Mouse (Mus musculus) lung, postnatal 10 days (tissue): Measurements from ENCODE around the gene Myl9.

ENCODE experiments used
- DNase-seq: peaks from one replicate; pipeline ENCODE4 v3.0.0; 2021

Myl9 gene

GRCm38 (mm10) chr2:156764747-156765146 is 10.5 kb upstream of the Myl9 start:
- DNase-seq, result no peak

GRCm38 (mm10) chr2:156765593-156765992 is 9.6 kb upstream of the Myl9 start:
- DNase-seq, result no peak

GRCm38 (mm10) chr2:156766227-156767019 is 8.8 kb upstream of the Myl9 start:
- DNase-seq, result no peak

GRCm38 (mm10) chr2:156767108-156767507 is 8.1 kb upstream of the Myl9 start:
- DNase-seq, result no peak

GRCm38 (mm10) chr2:156769274-156769673 is 5.9 kb upstream of the Myl9 start:
- DNase-seq, result no peak

GRCm38 (mm10) chr2:156773470-156773869 is 1.8 kb upstream of the Myl9 start:
- no peak for DNase-seq

GRCm38 (mm10) chr2:156774035-156774737 is 1.0 kb upstream of the Myl9 start:
- DNase-seq, result peak; percentile 48

GRCm38 (mm10) chr2:156775455-156776435 is 525 bp downstream of the Myl9 start:
- no peak for DNase-seq

- DNase-seq, result no peak
Measured at GRCm38 (mm10) chr2:156776907-156777306, 1.7 kb downstream of the Myl9 start.

GRCm38 (mm10) chr2:156777326-156778004 is 2.2 kb downstream of the Myl9 start:
- DNase-seq, result peak; percentile 34

GRCm38 (mm10) chr2:156778571-156778970 is 3.4 kb downstream of the Myl9 start:
- no peak for DNase-seq

GRCm38 (mm10) chr2:156779036-156779435 is 3.8 kb downstream of the Myl9 start:
- peak; percentile 32 for DNase-seq

GRCm38 (mm10) chr2:156779488-156779887 is 4.3 kb downstream of the Myl9 start:
- DNase-seq, result no peak

GRCm38 (mm10) chr2:156780129-156780528 is 4.9 kb downstream of the Myl9 start:
- no peak for DNase-seq

GRCm38 (mm10) chr2:156780752-156781151 is 5.5 kb downstream of the Myl9 start:
- peak; percentile 48 for DNase-seq

GRCm38 (mm10) chr2:156781281-156781680 is 6.1 kb downstream of the Myl9 start:
- DNase-seq, result no peak

GRCm38 (mm10) chr2:156781836-156782480 is 6.7 kb downstream of the Myl9 start:
- DNase-seq, result no peak

GRCm38 (mm10) chr2:156782481-156783348 is 7.5 kb downstream of the Myl9 start:
- no peak for DNase-seq

GRCm38 (mm10) chr2:156783349-156783728 is 8.1 kb downstream of the Myl9 start:
- DNase-seq, result no peak

GRCm38 (mm10) chr2:156784016-156784585 is 8.9 kb downstream of the Myl9 start:
- no peak for DNase-seq

- DNase-seq, result no peak
Measured at GRCm38 (mm10) chr2:156784891-156785290, 9.7 kb downstream of the Myl9 start.
